Mouse (Mus musculus) cerebellum, postnatal 25 days (tissue): ENCODE results near the gene Zbtb7b.

Source experiments
- DNase-seq, 2 experiments: peaks; one replicate each; pipeline ENCODE4 v3.0.0; 2021; ENCODE audit warnings: mixed read lengths in 2 of 2

Zbtb7b gene

DNA sequence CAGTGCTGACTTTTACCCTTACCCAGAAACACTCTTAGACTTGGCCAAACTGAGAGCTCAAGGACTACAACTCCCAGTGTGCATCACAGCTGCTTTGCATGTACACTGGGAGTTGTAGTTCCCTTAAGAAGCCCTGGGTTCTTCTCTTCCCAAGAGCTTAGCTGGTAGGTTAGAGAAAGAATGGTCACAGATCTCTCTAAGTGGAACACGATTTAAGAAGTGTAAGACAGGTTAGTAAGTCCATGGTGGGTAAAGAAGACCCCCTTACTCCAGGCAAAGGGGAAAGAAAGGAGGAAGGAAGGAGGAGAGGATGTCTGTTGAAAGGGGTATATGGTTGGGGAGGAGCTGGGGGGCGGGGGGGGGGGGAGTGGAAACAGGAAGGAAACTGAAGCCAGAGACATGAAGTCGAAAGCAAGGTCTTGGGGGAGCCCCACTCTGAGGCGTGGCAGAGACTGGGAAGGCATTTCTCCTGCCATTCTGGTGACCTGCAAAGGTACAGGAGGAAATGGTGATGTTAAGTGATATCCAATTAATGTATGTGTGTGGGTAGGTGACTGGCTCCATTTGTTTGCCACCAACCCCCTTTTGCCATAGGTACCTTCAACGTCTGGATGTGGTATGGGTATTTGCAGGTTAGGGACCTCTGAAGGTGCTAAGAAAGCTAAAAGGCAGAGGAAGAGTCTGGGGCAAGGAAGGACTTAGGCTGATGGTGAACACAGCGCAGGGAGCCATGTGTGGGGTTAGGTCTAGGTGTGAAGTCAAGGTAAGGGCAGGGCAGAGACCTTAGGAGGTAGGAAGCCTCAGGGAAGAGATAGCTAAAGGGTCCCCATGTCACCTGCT, 5.5 kb downstream of the Zbtb7b start:
- DNase-seq, result peak in 1 of 2 experiments; percentile 54

- DNase-seq, result peak; percentile 58 to 73
Measured at GRCm38 (mm10) chr3:89388134-89388881, 6.3 kb downstream of the Zbtb7b start.

DNA sequence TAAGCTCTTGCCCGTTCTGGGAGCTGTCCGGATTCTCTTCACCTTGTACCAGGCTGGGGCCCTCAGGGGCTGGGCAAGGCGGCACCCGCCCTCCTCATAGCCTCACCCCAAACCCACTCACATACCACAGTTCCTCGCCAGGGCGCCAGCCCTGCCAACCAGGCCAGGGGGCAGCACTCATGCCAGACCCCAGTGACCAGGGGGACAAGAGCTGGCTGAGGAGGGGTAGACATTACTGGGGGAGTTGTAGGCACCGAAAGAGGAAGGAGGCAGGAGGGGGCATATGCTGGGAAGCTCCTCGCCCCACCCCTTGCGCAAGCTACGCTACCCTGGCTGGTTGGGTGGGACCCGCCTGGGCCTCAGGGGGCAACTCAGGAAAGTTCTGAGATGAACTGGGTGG, 6.9 kb downstream of the Zbtb7b start:
- peak in 1 of 2 experiments; percentile 35 for DNase-seq

DNA sequence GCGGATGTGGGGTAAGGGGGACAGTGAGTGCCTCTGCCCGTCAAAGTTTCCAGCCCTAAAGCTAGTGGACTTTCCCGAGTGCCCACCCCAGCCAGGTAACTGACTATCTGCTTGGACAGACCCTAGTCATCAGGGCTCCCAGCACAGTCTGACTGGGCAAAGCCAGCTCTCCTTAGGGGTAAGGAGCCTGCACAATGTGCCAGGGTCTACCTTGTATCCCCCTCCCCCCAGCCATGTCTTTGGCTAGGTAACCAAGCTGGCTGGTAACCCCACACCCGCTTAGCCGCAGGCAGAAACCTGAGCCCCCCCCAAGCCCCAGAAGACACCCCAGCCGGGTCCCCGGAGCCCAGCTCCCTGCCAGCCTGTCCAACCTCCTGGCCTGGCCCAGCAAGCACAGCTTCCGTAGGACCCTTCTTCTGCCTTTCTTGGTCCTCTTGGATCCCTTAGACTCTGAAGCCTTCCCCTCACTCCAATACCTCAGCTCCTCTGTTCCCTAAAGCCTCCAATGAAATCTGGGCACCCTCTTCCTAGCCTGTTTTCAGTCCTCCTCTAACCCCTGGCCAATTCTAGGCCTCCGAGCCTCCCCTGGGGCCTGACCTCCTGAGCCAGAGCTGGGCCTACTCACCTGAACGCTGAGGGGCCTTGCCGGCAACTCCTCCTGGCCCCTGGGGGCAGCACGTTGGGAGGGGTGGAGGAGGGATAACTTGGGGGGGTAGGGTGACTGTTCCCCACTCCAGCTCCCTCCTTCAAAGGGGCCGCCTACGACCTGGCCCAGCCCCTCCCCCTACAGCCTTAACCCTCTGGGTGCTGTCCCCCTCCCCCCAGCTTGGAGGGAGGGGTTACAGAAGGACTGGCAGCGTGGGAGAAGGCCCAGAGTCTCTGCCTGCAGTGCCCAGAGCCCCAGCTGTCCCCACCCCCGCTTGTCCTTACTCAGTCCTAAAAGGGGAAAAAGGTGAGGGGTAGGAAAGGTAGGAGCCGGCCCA, 7.8 kb downstream of the Zbtb7b start:
- peak in 1 of 2 experiments; percentile 31 for DNase-seq

DNA sequence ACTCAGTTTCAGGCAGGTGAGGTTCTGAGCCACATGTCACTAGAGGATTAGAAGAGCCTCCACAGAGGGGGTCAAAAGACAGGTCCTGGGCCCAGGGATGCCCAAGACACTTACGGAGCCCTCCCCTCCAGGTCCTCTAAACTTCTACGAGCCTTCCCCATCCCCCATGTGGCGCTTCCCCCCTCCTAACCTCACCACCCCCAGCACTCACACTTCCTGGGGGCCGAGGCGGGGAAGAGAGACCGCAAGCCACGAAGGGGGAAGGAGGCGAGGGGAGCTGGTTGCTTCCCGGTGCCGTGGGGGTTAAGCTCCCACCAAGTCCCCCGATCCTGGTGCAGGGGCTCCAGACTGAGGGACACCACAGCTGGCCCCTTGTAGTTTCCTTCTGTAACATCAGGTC, 9.1 kb downstream of the Zbtb7b start:
- DNase-seq, result peak in 1 of 2 experiments; percentile 16

DNA sequence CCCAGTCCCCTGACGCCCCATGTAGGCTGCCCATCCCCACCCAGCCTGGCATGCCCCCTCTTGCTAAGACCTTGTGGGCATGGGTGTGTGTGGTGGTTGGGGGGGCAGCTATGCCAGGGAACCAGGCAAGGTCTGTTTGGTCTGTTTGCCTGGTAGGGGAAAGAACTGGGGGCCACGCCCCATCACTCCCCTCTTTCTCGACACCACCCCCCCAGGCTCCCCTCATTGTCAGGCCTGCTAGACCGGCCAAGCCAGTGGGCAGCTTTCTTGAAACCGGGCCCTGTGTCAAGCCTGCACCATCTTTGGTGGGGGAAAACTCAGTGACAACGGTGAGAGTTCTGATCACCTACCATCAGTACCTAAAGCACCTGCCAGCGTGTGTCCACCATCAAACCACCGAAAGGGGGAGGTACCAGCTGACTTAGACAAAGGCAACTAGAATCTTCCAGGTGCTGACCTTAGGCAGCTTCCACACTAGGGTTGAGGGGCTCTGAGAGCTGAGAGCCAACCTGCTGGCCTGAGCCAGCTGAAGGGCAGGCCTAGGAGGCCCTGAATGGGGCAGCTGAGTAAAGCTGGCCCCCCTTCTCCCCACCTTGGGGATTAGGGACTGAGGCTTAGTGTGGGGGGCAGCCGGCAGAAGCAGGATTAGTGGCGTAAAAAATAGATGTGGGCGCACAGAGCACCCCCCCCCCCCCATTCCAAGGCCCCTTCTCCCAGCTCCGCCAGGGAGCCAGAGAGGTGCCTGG, 10.1 kb downstream of the Zbtb7b start:
- DNase-seq, result no peak

- peak in 1 of 2 experiments; percentile 36 for DNase-seq
Measured at GRCm38 (mm10) chr3:89383651-89384255, 10.8 kb downstream of the Zbtb7b start.

GRCm38 (mm10) chr3:89382950-89383349, 11.6 kb downstream of the Zbtb7b start:
- peak in 1 of 2 experiments; percentile 10 for DNase-seq

DNA sequence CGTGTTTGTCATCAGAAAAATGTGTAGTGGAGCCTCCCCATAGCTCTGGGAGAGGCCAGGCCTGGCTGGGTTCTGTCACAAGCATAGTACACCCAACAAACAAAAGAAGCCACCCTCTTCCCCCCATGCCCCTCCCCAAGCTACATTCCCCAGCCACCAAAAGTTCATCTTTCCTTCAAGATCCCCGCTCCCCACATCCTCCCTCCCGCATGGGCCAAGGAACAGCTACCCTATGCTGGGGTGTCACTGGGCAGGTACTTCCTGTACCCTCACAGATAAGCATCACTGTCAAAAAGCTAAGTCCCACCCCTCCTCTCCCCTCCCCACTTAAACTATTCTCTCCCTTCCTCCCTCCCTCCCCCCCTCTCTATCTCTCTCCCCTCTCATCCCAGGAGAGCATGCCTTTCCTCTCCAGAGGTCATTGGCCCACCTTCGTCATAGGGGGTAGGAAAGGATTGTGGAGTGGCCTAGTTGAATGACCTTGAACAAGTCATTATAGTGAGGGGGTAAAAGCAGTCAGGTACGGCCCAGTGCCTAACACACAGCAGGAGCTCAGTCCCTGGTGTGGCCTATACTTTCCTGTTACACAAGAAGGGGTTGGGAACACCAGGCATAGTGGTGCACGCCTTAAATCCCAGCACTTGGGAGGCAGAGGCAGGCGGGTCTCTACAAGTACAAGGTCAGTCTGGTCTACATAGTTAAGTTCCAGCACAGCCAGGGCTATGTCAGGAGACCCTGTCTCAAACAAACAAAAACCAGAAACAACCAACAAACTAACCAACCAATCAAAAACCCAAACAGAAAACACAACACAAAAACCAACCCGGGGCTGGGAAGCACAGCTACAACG, 12.3 kb downstream of the Zbtb7b start:
- no peak for DNase-seq

DNA sequence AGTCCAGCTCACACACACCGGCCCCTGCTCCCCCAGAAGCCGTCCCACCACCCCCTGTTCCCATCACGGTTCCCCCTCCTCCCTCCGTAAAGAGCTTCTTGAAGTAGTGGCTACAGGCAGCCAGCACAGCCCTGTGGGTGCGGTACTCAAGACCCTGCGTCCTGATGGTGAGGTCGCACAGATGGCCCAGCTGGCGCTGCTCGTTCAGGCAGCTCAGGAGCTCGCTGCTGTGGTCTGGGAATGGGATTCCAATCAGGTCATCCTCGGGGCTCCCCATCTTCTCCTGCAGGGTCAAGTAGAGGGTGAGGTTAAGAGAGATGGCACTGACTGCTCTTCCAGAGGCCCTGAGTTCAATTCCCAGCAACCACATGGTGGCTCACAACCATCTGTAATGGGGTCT, 13.3 kb downstream of the Zbtb7b start:
- DNase-seq, result no peak

GRCm38 (mm10) chr3:89380711-89381110, 13.9 kb downstream of the Zbtb7b start:
- no peak for DNase-seq

DNA sequence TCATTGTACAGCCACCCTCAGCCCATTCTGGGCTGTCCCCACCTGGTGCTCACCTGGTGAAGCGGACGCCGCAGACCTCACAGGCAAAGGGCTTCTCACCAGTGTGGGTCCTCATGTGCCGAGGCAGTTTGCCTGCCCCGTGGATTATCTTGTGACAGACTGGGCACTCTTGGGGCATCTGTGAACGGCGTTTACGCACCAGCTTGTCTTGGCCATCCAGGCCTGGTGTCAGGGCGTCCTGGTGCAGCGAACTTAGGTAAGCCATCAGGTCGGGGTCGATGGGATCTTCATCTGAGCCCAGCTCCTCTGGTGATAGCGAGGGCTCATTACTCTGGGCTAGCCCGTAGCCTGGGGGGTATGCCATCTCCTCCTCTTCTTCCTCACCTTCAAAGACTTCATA, 14.3 kb downstream of the Zbtb7b start:
- no peak for DNase-seq

DNA sequence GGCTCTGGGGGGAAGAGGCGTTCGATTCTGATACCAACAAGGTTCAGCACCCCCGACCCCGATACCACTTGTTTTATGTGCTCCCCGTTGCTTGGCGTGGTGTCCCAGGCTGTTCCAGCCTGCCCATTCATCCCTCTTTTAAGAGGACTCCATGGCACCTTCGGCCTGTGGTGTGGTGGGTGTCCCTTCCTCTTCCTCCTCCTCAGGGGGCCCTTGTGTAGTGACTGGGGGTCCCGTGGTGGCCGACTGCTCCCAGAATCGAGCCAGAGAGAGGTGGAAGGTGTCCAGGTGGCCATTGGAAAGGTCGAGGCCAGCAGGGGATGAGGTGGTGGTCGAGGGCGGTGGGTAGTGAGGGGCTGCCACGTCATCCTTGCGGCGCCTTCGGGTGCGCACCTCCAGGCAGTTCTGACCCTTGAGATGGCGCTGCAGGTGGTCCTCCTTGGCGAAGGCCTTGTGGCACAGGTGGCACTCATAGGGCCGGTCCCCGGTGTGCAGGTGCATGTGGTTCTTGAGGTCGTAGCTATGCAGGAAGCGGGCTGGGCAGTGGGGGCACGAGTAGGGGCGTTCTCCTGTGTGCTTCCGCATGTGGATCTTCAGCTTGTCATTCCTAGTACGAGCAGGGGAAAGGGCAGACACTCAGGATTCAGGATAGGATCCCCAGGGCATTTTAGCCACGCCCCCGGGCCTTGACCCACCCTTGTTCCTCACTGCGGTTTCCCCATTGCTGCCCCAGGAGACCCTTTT, 15.0 kb downstream of the Zbtb7b start:
- DNase-seq, result peak in 1 of 2 experiments; percentile 21

DNA sequence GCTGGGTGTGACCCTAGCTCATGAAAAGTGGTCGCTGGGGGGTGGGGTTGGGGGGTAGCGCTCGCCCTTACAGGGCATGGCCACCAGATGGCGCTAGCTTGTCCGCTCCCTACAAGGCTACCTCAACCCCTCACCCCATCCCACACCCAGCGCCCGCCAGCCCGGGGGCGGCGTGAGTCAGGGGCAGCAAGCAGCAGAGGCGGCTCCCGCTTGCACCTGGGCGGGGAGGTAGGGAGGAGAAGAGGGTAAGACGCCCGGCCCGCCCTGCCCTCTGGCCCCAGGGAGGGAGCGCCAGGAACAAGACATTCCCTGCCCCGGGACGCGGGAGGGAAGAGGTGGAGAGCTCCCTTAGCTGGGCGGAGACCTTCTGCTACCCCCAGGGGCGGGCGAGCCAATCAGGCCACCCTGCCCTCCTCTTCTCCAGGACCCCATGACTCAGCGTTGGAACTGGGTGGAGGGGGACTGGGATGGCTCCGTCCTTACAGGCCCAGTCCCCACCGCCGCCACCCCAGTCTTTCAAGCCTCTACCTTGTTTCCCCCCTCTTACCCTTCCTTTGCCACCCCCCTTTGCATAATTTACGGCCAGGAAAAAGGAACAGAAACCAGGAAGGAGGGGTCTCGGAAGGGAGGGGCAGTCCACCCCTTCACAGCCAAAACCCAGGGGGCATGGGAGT, 16.0 kb downstream of the Zbtb7b start:
- peak; percentile 67 to 77 for DNase-seq

GRCm38 (mm10) chr3:89377831-89378230, 16.7 kb downstream of the Zbtb7b start:
- DNase-seq, result peak in 1 of 2 experiments; percentile 15

- DNase-seq, result no peak
Measured at GRCm38 (mm10) chr3:89373581-89374231, 20.9 kb downstream of the Zbtb7b start.

- DNase-seq, result no peak
Measured at GRCm38 (mm10) chr3:89367338-89367737, 27.2 kb downstream of the Zbtb7b start.
